Mouse (Mus musculus) bone marrow macrophage, adult 2 months (primary cell): Measurements from ENCODE around the gene Mob1b.

Experiments used
- CTCF ChIP-seq: IDR thresholded peaks from 2 replicates; pipeline ENCODE4 v1.5.1; 2012; ENCODE audit warnings: low read depth, mild to moderate bottlenecking, low read length, moderate library complexity
- POLR2A ChIP-seq: IDR thresholded peaks from 2 replicates; pipeline ENCODE4 v1.6.1; 2012; ENCODE audit warnings: mild to moderate bottlenecking, low read depth, low read length, borderline replicate concordance

DNA sequence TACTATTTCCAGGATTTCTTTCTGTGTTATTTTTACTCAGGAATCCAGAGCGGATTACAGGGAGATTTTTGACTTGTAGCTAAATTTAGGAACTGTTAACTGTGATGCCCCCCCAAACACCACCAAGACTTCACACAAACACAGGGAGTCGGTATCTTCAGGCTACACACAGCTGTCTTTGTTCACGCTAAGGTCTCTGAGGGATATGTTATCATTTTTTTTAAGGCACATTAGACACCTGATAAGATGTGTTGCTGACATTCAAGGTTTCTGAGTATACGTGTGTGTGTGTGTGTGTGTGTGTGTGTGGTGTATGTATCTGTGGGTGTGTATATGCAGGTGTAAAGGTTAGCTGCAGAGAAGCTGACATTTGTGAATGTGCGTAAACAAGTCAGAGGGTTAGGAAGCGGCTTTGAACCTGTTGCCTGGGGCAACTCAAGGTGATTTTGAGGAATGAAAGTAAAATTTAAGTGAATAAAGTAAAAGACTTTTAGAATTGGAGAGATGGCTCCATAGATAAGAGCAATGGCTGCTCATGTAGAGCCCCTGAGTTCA lies 34.8 kb upstream of the Mob1b start:
- TF ChIP-seq POLR2A (no peak), CTCF (no peak)
